Mouse (Mus musculus) sigmoid colon, adult 10 weeks (tissue): ENCODE data around the gene Agbl3. TPM values are rescaled to one million over a fixed set of nuclear protein-coding genes. Genes with fewer than 3 reads are reported as not detected.

Experiments used
- polyA plus RNA-seq: library from polyadenylated mRNA; stranded (reverse); fragments of 350-450 nt; fragmentation: Illumina TruSeq; extraction: RNeasy Lipid Tissue Mini Kit (QIAGEN cat#74804); gene quantifications from one replicate; pipeline ENCODE4 v1.2.3, GENCODE M21; 2014; ENCODE audit warnings: low read depth, low replicate concordance

The Agbl3 gene
- 13.0 TPM for polyA plus RNA-seq

GRCm38 (mm10) chr6:34780231-34780942, at the start of gene Agbl3:
Gene Agbl3, plus strand, starts transcription at chr6:34780432.

GRCm38 (mm10) chr6:34862791-34863403, 82.7 kb downstream of the Agbl3 start, which contains the start of gene Tmem140:
Gene Tmem140, plus strand, starts transcription at chr6:34863146.

DNA sequence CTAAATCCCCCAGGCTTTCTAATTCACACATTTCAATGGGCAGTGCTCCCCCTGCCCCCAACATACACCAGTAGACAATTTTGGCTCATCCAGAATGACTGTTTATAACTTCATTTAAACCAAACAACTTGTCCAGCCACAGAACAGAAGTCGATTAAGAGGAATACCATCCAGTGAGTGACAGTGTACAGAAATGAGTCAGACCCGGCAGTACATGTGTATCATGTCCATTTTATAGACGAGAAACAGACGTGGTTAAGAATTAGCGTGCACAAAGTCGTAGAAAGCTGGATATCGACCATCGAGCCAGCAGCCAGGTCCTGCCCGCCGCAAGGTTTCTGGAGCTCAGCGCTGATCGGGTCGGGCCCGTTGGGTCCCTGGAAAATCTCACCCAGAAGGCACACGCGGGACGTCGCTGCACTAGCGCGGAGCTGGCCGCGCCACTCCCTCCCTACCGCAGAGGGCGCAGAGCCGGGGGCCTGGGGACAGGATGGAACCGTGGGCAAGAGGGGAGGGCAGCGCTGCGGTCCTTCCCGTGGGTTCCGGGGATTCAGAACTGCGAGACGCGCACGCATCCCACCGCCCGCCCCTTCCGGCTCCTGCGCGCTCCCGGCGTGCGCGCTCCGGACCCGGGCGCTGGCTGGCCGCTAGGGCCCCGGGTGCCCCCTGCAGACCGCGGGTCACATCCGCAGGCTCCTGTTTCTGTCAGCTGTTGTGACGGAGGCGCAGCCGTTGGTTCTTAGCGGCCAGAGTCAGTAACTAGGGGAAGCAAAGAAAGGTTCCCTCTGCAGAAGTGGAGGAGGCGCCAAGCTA, 97.5 kb downstream of the Agbl3 start, which contains the start of gene Cyren:
Gene Cyren, minus strand, starts transcription at position 552 of the 813 bp plus-strand sequence.

Other genes starting within 250 kb of the Agbl3 start
- 658 TPM for gene Cald1, start 181.9 kb upstream of the Agbl3 start, polyA plus RNA-seq
- 67.2 TPM for gene Tmem140, start 82.7 kb downstream of the Agbl3 start, polyA plus RNA-seq
- gene Cyren, start 97.6 kb downstream of the Agbl3 start, polyA plus RNA-seq = 0.88 TPM
- gene Wdr91, start 130.4 kb downstream of the Agbl3 start, polyA plus RNA-seq = 1.8 TPM
- not detected for gene Stra8, start 139.7 kb downstream of the Agbl3 start, polyA plus RNA-seq
- gene Slc23a4, start 208.0 kb downstream of the Agbl3 start, polyA plus RNA-seq = 1.2 TPM